Mouse (Mus musculus) intestine, embryonic 14.5 days (tissue): ENCODE measurements around the gene Eef1akmt3. TPM values are rescaled to one million over a fixed set of nuclear protein-coding genes. Genes with fewer than 3 reads are reported as not detected.

Experiments used
- ATAC-seq: fragments of 200-750 bp; cut with Nextera tagmentation; replicated peaks from 2 replicates; pipeline ENCODE4 v1.8.0; 2017; ENCODE audit warnings: low read depth, moderate number of reproducible peaks, moderate TSS enrichment, moderate library complexity; ENCODE audit not compliant: low FRiP score, low TSS enrichment
- DNase-seq: peaks from one replicate; pipeline ENCODE4 v3.0.0-alpha.2; 2018; ENCODE audit warnings: low spot score
- H3K27ac ChIP-seq: fragments of 300-500 bp; sonication (generic); 2 replicates; pipeline ENCODE4 v1.5.1; 2014; ENCODE audit warnings: low read depth, mild to moderate bottlenecking, control low read depth
- H3K27me3 ChIP-seq: fragments of 300-500 bp; sonication (generic); replicated peaks from 2 replicates; pipeline ENCODE4 v1.6.1; 2014; ENCODE audit warnings: low read length, control low read depth; ENCODE audit not compliant: control insufficient read depth, insufficient read depth
- H3K36me3 ChIP-seq: fragments of 300-500 bp; sonication (generic); 2 replicates; pipeline ENCODE4 v1.6.1; 2014; ENCODE audit warnings: low read length, control low read depth; ENCODE audit not compliant: control insufficient read depth, insufficient read depth
- H3K4me1 ChIP-seq: fragments of 300-500 bp; sonication (generic); replicated peaks from 2 replicates; pipeline ENCODE4 v1.6.1; 2014; ENCODE audit warnings: low read length, control low read depth, mixed read lengths; ENCODE audit not compliant: control insufficient read depth, insufficient read depth
- H3K4me2 ChIP-seq: fragments of 300-500 bp; sonication (generic); 2 replicates; pipeline ENCODE4 v1.6.1; 2014; ENCODE audit warnings: low read length
- H3K4me3 ChIP-seq: fragments of 300-500 bp; sonication (generic); 2 replicates; pipeline ENCODE4 v1.5.1; 2014; ENCODE audit warnings: low read depth, low read length, control low read depth, mixed read lengths
- H3K9ac ChIP-seq: fragments of 300-500 bp; sonication (generic); 2 replicates; pipeline ENCODE4 v1.6.1; 2014; ENCODE audit warnings: mild to moderate bottlenecking, low read length
- H3K9me3 ChIP-seq: fragments of 300-500 bp; sonication (generic); 2 replicates; pipeline ENCODE4 v1.6.1; 2016; ENCODE audit warnings: low read length, control low read depth; ENCODE audit not compliant: control insufficient read depth
- WGBS: fragments of 180-500 bp; shearing (Covaris S2); extraction: QIAGEN DNeasy Blood & Tissue Kit; methylation state at CpG from one replicate; pipeline ENCODE4 v1.1.7; 2014; 5-methylcytosine and 5-hydroxymethylcytosine counted together
- polyA plus RNA-seq: library from polyadenylated mRNA; unstranded; fragments of >200 nt; fragmentation: Nextera tagmentation; extraction: Ambion mirVana; gene quantifications from 2 replicates; pipeline ENCODE4 v1.2.1, GENCODE M21; 2014

Gene Eef1akmt3
- polyA plus RNA-seq, 1 experiment from 2014 or later, result 0.50 TPM

GRCm38 (mm10) chr10:127049395-127050118, 8.2 kb upstream of the Eef1akmt3 start:
- H3K4me1 ChIP-seq, result no peaks in the 10 kb centered on the region
- H3K4me2 ChIP-seq, result peak overlapping the region; percentile 31
- no peak overlapping the region for H3K27ac ChIP-seq
- H3K4me3 ChIP-seq, result peak overlapping the region; percentile 16
- WGBS, result 4% methylated on average over 29 of the region's 29 CpGs
- ATAC-seq, result peak; percentile 34; the same call in 1 of the 2 replicates
- no peak for DNase-seq
- H3K9me3 ChIP-seq, result no peaks in the 10 kb centered on the region
- peaks cover 51% of the 10 kb centered on the region for H3K27me3 ChIP-seq
- peaks cover 14% of the 10 kb centered on the region; the same call in 1 of the 2 replicates for H3K36me3 ChIP-seq
- no peak overlapping the region for H3K9ac ChIP-seq

DNA sequence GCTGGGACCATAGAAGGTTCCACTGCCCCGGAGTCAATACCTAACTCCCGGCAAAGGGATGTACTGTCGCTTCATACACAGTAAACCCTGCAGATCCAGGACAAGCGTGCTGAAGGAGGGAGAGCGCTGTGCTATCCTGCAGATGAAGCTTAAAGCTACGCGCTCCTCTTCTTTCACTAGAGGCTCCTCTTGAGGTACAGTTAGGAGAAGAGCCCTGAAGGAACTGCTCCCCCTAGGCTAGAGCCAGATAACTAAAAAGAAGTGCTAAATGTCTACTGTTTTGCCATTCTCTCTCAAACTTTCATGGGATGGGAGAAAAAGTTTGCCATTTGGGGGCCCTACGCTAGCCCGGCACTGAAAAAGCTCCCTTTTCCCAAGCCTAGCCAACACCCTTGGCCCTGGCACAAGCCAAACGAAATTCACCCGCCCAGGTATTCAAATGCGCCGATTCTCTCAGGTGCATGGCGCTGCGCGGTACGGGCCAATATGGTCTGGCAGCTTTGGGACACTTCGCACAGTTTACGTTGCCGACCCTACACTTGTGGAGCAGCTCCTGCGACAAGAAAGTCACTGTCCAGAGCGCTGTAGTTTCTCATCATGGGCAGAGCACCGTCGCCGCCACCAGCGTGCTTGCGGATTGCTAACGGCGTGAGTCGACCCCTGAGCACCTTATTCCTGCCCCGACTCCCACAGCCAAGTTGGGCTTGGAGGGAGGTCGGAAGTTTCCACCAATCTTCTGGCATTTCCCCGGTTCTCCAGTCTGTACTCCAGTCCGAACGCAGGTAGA, 7.5 kb upstream of the Eef1akmt3 start:
- Histone ChIP-seq H3K27me3 (peaks cover 51% of the 10 kb centered on the region), H3K4me1 (no peaks in the 10 kb centered on the region), H3K4me2 (peak overlapping the region; percentile 31), H3K27ac (no peak overlapping the region), H3K4me3 (peak overlapping the region; percentile 16), H3K9me3 (no peaks in the 10 kb centered on the region), H3K9ac (no peak overlapping the region), H3K36me3 (peaks cover 16% of the 10 kb centered on the region; the same call in 1 of the 2 replicates)
- ATAC-seq (no peak), DNase-seq (no peak)
- WGBS, result 5% methylated on average over 35 of the region's 35 CpGs

- peaks cover 51% of the 10 kb centered on the region for H3K27me3 ChIP-seq
- H3K4me3 ChIP-seq, result peak within 1 kb of the TSS; percentile 16
- no peak within 1 kb of the TSS for H3K27ac ChIP-seq
- no peaks in the 10 kb centered on the region for H3K9me3 ChIP-seq
- H3K9ac ChIP-seq, result no peak within 1 kb of the TSS
- DNase-seq, result no peak
- no peak for ATAC-seq
- peaks cover 16% of the 10 kb centered on the region; the same call in 1 of the 2 replicates for H3K36me3 ChIP-seq
- 35% methylated on average over 5 of the region's 5 CpGs for WGBS
- H3K4me1 ChIP-seq, result 0 out of 2 replicates have a peak, but pooled peaks cover under 1% of the 10 kb centered on the region
- H3K4me2 ChIP-seq, result peak within 1 kb of the TSS; percentile 31
Measured at GRCm38 (mm10) chr10:127047954-127048353, 6.6 kb upstream of the Eef1akmt3 start, which contains the start of gene Cyp27b1. Gene Cyp27b1, plus strand, starts transcription at chr10:127048250.

DNA sequence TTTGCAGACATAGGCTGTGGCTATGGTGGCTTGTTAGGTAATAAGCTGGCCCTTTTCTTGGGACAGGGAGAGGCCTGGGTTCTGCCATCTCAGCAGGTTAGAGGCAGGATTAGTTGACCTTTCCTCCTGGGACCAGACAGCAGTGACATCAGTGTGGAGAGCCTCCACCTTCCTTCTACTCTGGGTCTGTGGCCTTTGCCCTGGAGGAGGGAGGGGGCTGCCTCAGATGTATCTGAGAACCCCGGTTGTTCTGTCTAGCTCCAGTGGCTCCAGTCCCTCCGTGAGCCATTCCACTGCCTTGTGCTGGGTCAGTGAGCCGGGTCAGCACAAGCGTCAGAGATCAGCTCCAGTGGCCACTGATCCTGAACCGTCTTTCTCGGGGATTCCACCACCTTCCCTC, 1.9 kb upstream of the Eef1akmt3 start:
- Histone ChIP-seq H3K36me3 (peaks cover 16% of the 10 kb centered on the region; the same call in 1 of the 2 replicates), H3K9ac (no peak overlapping the region), H3K4me2 (peak overlapping the region; percentile 99; the same call in 1 of the 2 replicates), H3K4me1 (peaks cover 8% of the 10 kb centered on the region), H3K27me3 (peaks cover 21% of the 10 kb centered on the region), H3K9me3 (no peaks in the 10 kb centered on the region), H3K27ac (no peak overlapping the region), H3K4me3 (no peak overlapping the region)
- DNase-seq, result no peak
- no peak for ATAC-seq
- WGBS, result 91% methylated on average over 6 of the region's 6 CpGs

- H3K9ac ChIP-seq, result peak overlapping the region; percentile 59
- no peaks in the 10 kb centered on the region for H3K9me3 ChIP-seq
- peak overlapping the region; percentile 65 for H3K4me3 ChIP-seq
- DNase-seq (no peak), ATAC-seq (no peak)
- H3K36me3 ChIP-seq, result peaks cover 16% of the 10 kb centered on the region; the same call in 1 of the 2 replicates
- 14% methylated on average over 5 of the region's 5 CpGs for WGBS
- H3K4me2 ChIP-seq, result peak overlapping the region; percentile 99
- H3K27ac ChIP-seq, result peak overlapping the region; percentile 48; the same call in 1 of the 2 replicates
- H3K27me3 ChIP-seq, result peaks cover 15% of the 10 kb centered on the region
- peaks cover 8% of the 10 kb centered on the region for H3K4me1 ChIP-seq
Measured at GRCm38 (mm10) chr10:127042468-127043115, 1.3 kb upstream of the Eef1akmt3 start.

- 1% methylated on average over 44 of the region's 44 CpGs for WGBS
Measured at GRCm38 (mm10) chr10:127041774-127042338, 543 bp upstream of the Eef1akmt3 start.

DNA sequence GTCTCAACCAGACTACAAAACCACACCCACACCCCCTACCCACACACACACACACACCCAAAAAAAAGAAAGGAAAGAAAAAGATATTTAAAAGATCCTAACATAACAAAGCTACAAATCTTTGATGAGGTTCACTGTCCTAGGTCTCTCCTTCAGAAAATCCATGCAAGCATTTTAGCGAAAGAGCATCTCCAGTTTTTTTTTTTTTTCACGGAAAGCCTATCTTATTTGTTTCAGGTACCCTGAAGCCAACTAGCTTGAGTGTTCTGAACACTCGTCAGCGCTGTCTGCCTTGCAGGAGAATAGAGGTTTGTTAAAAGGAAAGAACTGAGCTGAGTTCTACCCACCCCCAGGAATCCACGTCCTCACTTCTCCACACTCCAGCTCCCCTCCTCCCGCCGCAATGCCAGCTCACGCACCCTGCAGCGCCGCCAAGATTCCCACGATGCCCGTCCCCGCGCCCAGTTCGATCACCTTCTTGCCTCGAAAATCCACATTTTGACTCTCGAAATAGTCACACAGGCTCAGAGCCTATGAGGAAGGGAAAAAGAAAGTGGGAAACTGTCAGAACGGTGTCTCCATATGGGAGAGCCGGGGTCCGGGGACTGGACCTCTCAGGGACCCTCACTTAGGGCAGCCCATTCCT, 621 bp downstream of the Eef1akmt3 start:
- peak overlapping the region; percentile 99 for H3K4me2 ChIP-seq
- DNase-seq (no peak), ATAC-seq (0 out of 2 replicates have a peak, but pooled peaks have one; percentile 7)
- H3K4me1 ChIP-seq, result peaks cover 8% of the 10 kb centered on the region
- under 1% methylated on average over 20 of the region's 20 CpGs for WGBS
- peaks cover 10% of the 10 kb centered on the region; the same call in 1 of the 2 replicates for H3K27me3 ChIP-seq
- peaks cover 10% of the 10 kb centered on the region; the same call in 1 of the 2 replicates for H3K36me3 ChIP-seq
- H3K27ac ChIP-seq, result no peak overlapping the region
- H3K4me3 ChIP-seq, result peak overlapping the region; percentile 65
- peak overlapping the region; percentile 59 for H3K9ac ChIP-seq
- H3K9me3 ChIP-seq, result no peaks in the 10 kb centered on the region

More at GRCm38 (mm10) chr10:127041774-127042338, 543 bp upstream of the Eef1akmt3 start:
- peak overlapping the region; percentile 48; the same call in 1 of the 2 replicates for H3K27ac ChIP-seq
- H3K9ac ChIP-seq, result peak overlapping the region; percentile 59
- DNase-seq, result peak; percentile 98
- H3K9me3 ChIP-seq, result no peaks in the 10 kb centered on the region
- H3K4me1 ChIP-seq, result peaks cover 8% of the 10 kb centered on the region
- ATAC-seq, result peak; percentile 88
- peaks cover 10% of the 10 kb centered on the region; the same call in 1 of the 2 replicates for H3K27me3 ChIP-seq
- H3K4me3 ChIP-seq, result peak overlapping the region; percentile 65
- H3K36me3 ChIP-seq, result peaks cover 16% of the 10 kb centered on the region; the same call in 1 of the 2 replicates
- H3K4me2 ChIP-seq, result peak overlapping the region; percentile 99
